Mouse (Mus musculus) hindbrain, postnatal 0 days (tissue): ENCODE measurements around the gene Spata16. TPM values are rescaled to one million over a fixed set of nuclear protein-coding genes. Genes with fewer than 3 reads are reported as not detected.

Source experiments
- ATAC-seq: fragments of 200-750 bp; cut with Nextera tagmentation; 2 replicates; pipeline ENCODE4 v1.8.0; 2017; ENCODE audit warnings: mild to moderate bottlenecking, moderate TSS enrichment, moderate library complexity
- DNase-seq: peaks from one replicate; pipeline ENCODE4 v3.0.0-alpha.2; 2015; ENCODE audit warnings: low spot score
- H3K27ac ChIP-seq: fragments of 300-500 bp; sonication (generic); 2 replicates; pipeline ENCODE4 v1.5.1; 2014; ENCODE audit warnings: mild to moderate bottlenecking
- H3K27me3 ChIP-seq: fragments of 300-500 bp; sonication (generic); 2 replicates; pipeline ENCODE4 v1.6.1; 2014; ENCODE audit warnings: low read length, mixed read lengths; ENCODE audit not compliant: insufficient read depth
- H3K36me3 ChIP-seq: fragments of 300-500 bp; sonication (generic); 2 replicates; pipeline ENCODE4 v1.6.1; 2014; ENCODE audit warnings: low read length, mixed read lengths; ENCODE audit not compliant: insufficient read depth
- H3K4me1 ChIP-seq: fragments of 300-500 bp; sonication (generic); 2 replicates; pipeline ENCODE4 v1.6.1; 2014; ENCODE audit warnings: antibody characterized with exemption, low read length, mixed read lengths; ENCODE audit not compliant: insufficient read depth
- H3K4me2 ChIP-seq: fragments of 300-500 bp; sonication (generic); 2 replicates; pipeline ENCODE4 v1.6.1; 2014; ENCODE audit warnings: low read depth, mild to moderate bottlenecking, low read length, moderate library complexity, mixed read lengths
- H3K4me3 ChIP-seq: fragments of 300-500 bp; sonication (generic); 2 replicates; pipeline ENCODE4 v1.5.1; 2014; ENCODE audit warnings: low read length
- H3K9ac ChIP-seq: fragments of 300-500 bp; sonication (generic); replicated peaks from 2 replicates; pipeline ENCODE4 v1.6.1; 2014; ENCODE audit warnings: mild to moderate bottlenecking, low read length, moderate library complexity, mixed read lengths
- H3K9me3 ChIP-seq: fragments of 300-500 bp; sonication (generic); 2 replicates; pipeline ENCODE4 v1.6.1; 2016; ENCODE audit warnings: low read length, mixed read lengths
- CTCF ChIP-seq: IDR thresholded peaks from 2 replicates; pipeline ENCODE4 v1.5.1; 2016; ENCODE audit warnings: antibody characterized with exemption, control low read depth, low read depth
- WGBS: fragments of 180-500 bp; shearing (Covaris S2); extraction: QIAGEN DNeasy Blood & Tissue Kit; methylation state at CpG from one replicate; pipeline ENCODE4 v1.1.7; 2014; 5-methylcytosine and 5-hydroxymethylcytosine counted together
- polyA plus RNA-seq: library from polyadenylated mRNA; unstranded; fragments of >200 nt; fragmentation: Nextera tagmentation; extraction: Ambion mirVana; gene quantifications from 2 replicates; pipeline ENCODE4 v1.2.1, GENCODE M21; 2015
- total RNA-seq: library from RNA; depleted of rRNA; stranded (reverse); fragments of >200 nt; gene quantifications from 2 replicates; pipeline ENCODE4 v1.2.3, GENCODE M21; 2014

Gene Spata16
- total and polyA plus RNA-seq, 2 experiments from 2014 or later, result 0.06 TPM; not detected in 1

DNA sequence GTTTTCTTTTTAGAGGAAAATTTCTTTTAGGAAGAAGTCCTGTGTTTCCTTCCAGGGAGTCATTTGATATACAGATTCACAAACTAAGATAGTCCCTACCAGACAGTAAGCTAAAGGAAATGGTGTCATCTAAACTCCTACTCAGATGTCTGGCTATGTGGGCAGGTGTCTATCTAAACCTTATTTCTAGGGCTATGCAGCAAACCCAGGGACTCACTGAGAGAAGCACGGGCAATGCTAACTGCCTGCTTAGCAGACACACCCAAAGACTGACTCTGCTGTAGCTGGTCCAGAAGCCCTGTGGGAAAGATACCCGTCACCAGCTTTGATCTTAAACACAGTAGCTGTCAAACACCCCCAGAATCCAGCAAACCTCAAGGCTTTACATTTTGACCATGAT is 284.2 kb downstream of the Spata16 start:
- WGBS, result 88% methylated on average over 2 of the region's 2 CpGs
- no peak overlapping the region for H3K4me2 ChIP-seq
- no peak overlapping the region for H3K9ac ChIP-seq
- H3K4me1 ChIP-seq, result no peaks in the 10 kb centered on the region
- H3K27ac ChIP-seq, result no peak overlapping the region
- H3K36me3 ChIP-seq, result no peaks in the 10 kb centered on the region
- H3K27me3 ChIP-seq, result no peaks in the 10 kb centered on the region
- DNase-seq, result no peak
- TF ChIP-seq CTCF, result no peak
- H3K9me3 ChIP-seq, result no peaks in the 10 kb centered on the region
- ATAC-seq, result no peak
- no peak overlapping the region for H3K4me3 ChIP-seq

DNA sequence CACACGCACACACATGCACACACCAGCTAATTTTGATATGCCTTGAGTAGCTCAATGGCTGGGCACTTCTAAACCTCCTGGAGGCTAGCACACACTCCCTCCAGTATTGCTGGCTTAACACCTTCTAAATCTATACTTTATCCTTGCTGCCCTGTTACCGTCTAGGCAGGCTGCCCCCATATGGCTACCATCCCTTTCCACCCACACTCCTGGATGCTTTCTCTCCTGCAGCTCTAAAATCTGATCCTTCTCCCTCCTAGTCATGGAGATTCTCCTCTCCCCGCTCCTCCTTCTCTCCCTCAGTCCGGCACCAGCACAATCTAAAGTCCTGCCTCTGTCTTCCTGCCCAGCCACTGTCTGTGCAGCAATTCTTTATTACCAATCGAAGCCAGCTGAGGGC is 286.0 kb downstream of the Spata16 start:
- WGBS, result 80% methylated on average over 5 of the region's 5 CpGs

DNA sequence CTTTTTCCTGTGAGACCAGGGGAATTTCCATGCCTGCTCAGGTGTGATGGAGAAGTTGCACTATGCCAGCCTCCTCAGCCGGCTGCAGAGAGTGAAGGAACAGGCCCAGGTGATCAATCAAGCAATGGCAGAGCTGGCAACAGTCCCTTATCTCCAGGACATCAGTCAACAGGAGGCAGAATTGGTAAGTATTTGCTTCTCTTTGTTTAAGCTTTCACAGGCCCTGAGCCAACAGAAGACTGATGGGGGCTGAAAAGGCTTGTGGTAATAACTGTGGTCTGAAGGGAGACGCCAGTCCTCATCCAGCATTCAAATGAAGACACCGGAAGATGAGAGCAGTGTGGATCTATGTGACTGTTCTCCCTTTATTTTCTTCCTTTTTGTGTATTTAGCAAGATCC is 286.8 kb downstream of the Spata16 start:
- peak; percentile 21 for DNase-seq
- Histone ChIP-seq H3K4me2 (no peak overlapping the region), H3K27me3 (no peaks in the 10 kb centered on the region), H3K9me3 (no peaks in the 10 kb centered on the region), H3K27ac (no peak overlapping the region), H3K4me3 (no peak overlapping the region), H3K9ac (no peak overlapping the region), H3K4me1 (no peaks in the 10 kb centered on the region), H3K36me3 (no peaks in the 10 kb centered on the region)
- no peak for TF ChIP-seq CTCF
- ATAC-seq, result no peak
- 18% methylated on average over 3 of the region's 3 CpGs for WGBS

More for the DNA sequence above, 286.0 kb downstream of the Spata16 start:
- Histone ChIP-seq H3K4me3 (no peak overlapping the region), H3K9me3 (no peaks in the 10 kb centered on the region), H3K4me1 (no peaks in the 10 kb centered on the region), H3K9ac (no peak overlapping the region), H3K36me3 (no peaks in the 10 kb centered on the region), H3K27ac (no peak overlapping the region), H3K4me2 (no peak overlapping the region), H3K27me3 (no peaks in the 10 kb centered on the region)
- TF ChIP-seq CTCF, result no peak
- DNase-seq, result no peak
- ATAC-seq, result no peak

DNA sequence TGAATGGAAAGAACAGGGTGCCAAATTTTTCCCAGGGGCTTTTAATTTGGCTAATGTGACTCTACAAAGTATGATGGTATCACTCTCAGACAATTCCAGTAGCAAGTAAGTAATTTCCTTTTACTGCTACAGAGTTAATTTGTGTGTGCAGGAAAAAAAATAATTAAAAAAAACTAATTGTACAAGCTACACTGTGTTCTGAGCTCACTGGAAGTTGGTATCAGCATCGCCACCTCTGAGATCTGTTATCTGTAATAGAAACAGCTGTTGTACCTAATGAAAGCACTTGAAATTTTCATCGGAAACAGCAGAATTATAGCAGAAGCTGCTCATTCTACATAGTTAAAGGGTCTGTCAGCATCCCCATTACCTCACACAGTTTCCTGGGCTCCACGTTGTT is 295.7 kb downstream of the Spata16 start:
- H3K4me1 ChIP-seq, result no peaks in the 10 kb centered on the region
- TF ChIP-seq CTCF, result no peak
- ATAC-seq (0 out of 2 replicates have a peak, but pooled peaks have one; percentile 24), DNase-seq (no peak)
- WGBS, result 77% methylated on average over 3 of the region's 3 CpGs
- H3K9ac ChIP-seq, result no peak overlapping the region
- no peak overlapping the region for H3K4me3 ChIP-seq
- no peak overlapping the region for H3K4me2 ChIP-seq
- H3K27me3 ChIP-seq, result no peaks in the 10 kb centered on the region
- no peaks in the 10 kb centered on the region for H3K9me3 ChIP-seq
- no peaks in the 10 kb centered on the region for H3K36me3 ChIP-seq
- H3K27ac ChIP-seq, result no peak overlapping the region

DNA sequence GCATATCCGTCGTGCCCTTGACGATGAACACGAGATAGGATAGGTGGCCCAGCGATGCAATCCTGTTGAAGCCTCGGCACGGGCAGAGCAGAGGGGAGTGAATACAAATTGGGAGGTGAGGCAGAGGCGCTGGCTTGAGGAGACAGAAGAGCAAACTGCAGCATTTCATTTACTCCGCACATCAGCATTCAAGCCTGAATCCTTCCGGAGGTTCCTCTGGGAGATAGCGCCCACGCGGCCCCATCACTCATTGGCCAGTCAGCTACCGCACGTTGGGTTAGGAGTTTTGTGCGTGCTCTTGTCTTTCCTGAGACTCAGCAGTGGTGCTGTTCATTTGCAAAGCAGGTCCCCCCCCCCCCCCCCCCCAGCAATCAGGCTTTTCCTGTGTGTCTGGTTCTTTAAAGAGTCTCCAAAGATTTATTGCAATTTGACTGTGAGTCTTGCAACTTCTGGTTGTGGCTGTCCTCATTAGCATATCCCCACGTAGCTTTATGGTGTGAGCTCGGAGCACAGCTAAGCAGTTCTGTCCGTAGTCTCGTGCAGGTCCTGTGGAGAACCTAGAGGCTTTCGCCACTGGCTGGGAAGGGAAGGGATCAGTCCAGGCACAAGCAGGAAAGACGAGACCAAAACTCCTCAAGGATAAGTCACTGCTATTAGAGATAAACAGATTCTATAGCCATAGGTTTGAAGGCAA is 299.6 kb downstream of the Spata16 start:
- Histone ChIP-seq H3K27me3 (no peaks in the 10 kb centered on the region), H3K27ac (no peak overlapping the region), H3K4me3 (no peak overlapping the region), H3K4me1 (no peaks in the 10 kb centered on the region), H3K4me2 (peak overlapping the region; percentile 42), H3K9ac (no peak overlapping the region), H3K9me3 (no peaks in the 10 kb centered on the region), H3K36me3 (no peaks in the 10 kb centered on the region)
- ATAC-seq, result 0 out of 2 replicates have a peak, but pooled peaks have one; percentile 43
- TF ChIP-seq CTCF, result no peak
- 47% methylated on average over 22 of the region's 22 CpGs for WGBS
- peak; percentile 21 for DNase-seq

DNA sequence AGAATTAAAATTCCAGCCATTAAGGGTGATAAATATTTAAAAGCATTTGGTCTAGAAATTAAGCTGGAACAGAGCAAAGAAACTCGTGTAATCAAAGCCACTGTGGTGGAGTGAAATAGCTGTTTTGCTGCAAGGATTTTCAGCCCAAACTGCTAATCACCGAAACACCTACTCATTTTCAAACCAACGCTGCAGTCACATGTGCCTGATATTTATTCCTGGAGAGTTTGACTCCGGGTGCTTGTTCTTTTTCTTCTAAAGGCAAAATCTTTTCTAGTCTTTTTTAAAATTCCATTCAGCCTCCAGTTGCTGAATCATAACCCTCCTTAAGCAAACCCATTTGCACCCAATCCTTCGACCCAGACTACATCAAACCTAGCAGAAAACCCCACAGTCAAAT is 329.4 kb downstream of the Spata16 start:
- no peak overlapping the region for H3K4me2 ChIP-seq
- H3K36me3 ChIP-seq, result no peaks in the 10 kb centered on the region
- no peaks in the 10 kb centered on the region for H3K9me3 ChIP-seq
- no peak for TF ChIP-seq CTCF
- ATAC-seq, result no peak
- WGBS, result 74% methylated on average over 5 of the region's 5 CpGs
- H3K27me3 ChIP-seq, result no peaks in the 10 kb centered on the region
- no peaks in the 10 kb centered on the region for H3K4me1 ChIP-seq
- H3K9ac ChIP-seq, result no peak overlapping the region
- H3K4me3 ChIP-seq, result no peak overlapping the region
- no peak overlapping the region for H3K27ac ChIP-seq
- no peak for DNase-seq

DNA sequence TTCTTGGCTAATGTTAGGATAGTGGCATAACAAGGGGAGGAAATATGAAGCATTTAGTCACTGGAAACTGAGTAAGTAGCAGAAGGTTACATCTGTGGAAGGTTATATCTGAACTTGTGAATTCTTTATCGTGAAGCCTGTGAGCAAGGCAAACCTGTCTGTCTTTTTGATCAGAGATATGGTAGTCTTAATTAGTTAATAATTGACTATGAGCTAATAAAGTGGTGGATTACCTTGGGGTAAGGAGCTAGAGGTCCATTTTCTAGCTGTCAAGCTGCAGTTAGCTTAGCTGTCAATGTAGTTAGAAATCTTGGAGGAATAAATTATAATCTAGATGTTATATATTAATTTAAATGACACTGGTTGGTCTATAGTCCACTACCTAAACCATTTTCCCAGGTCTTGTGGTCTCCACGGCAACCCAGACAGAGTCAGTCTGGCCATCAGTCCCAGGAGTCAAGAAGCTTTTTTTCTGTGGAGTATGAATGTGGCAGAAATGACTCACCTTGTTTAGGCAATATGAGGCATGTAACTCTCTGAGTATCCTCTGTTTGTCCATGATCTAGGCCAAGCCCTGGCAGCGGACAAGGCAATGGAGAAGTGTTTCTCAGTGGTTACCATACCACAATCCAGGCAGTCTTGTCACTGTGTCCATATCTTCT is 331.6 kb downstream of the Spata16 start:
- ATAC-seq, result no peak
- no peak for TF ChIP-seq CTCF

More for the DNA sequence above, 331.6 kb downstream of the Spata16 start:
- no peaks in the 10 kb centered on the region for H3K9me3 ChIP-seq
- H3K27ac ChIP-seq, result no peak overlapping the region
- no peak overlapping the region for H3K9ac ChIP-seq
- H3K36me3 ChIP-seq, result no peaks in the 10 kb centered on the region
- DNase-seq, result no peak
- no peak overlapping the region for H3K4me2 ChIP-seq
- H3K4me1 ChIP-seq, result no peaks in the 10 kb centered on the region
- no peak overlapping the region for H3K4me3 ChIP-seq
- 92% methylated on average over 3 of the region's 3 CpGs for WGBS
- H3K27me3 ChIP-seq, result no peaks in the 10 kb centered on the region
